Mouse (Mus musculus): Measurements from ENCODE around the gene Cfap126. TPM values are rescaled to one million over a fixed set of nuclear protein-coding genes. Genes with fewer than 3 reads are reported as not detected.
A peak's percentile ranks its signal among the peaks of the same experiment; 100 is the strongest.
"Not testable (repeated sequence)": the region's sequence is repeated elsewhere in the genome, so short reads cannot be mapped to it uniquely, and the experiment has no call there.

The Cfap126 gene
- polyA plus RNA-seq, 1 experiment from 2014 or later, result 2.5 TPM

DNA sequence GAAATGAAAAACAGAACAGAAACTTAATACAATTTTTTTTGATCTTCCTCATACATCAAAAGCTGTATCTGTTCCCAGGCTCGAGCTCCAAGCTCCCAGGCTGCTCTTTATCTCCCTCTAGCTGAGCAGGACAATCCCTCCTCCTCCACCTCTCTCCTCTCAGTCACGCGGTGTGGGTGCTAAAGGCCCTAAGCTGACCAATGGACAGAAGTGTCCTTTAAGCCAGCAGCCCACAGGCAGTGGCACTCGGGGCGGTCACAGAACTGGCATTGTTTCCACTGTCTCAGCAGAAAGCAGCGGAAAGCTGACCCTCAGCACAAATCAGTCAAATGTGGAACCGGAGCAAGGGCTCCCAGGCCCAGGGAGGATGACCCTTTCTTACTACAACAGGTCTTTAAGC, 15.5 kb downstream of the Cfap126 start:
- Histone ChIP-seq H3K4me3 (replicated peaks) (no peak overlapping the region), H3K9ac (no peak overlapping the region), H3K27ac (no peak overlapping the region; the same call in 1 of the 2 replicates), H3K27me3 (no peaks in the 10 kb centered on the region), H3K4me1 (replicated peaks) (peaks cover 16% of the 10 kb centered on the region), H3K9me3 (replicated peaks) (no peaks in the 10 kb centered on the region), H3K36me3 (peaks cover 60% of the 10 kb centered on the region), H3K4me2 (no peak overlapping the region)
- WGBS (ENCODE audit: insufficient replicate concordance), result 65% methylated on average over 7 of the region's 7 CpGs
- ATAC-seq (ENCODE audit: low read depth), result no peak
- DNase-seq, result no peak

DNA sequence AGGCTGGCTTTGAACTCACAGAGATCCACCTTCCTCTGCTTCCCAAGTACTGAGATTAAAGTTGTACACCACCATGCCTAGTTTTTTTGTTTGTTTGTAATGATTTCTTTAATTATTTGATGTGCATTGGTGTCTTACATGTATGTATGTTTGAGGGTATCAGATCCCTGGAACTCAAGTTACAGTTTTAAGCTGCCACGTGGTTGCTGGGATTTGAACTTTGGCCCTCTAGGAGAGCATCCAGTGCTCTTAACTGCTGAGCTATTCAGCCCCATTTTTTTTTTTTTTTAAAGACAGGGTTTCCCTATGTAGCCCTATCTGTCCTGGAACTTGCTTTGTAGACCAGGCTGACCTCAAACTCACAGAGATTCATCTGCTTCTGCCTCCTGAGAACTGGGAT, 17.3 kb downstream of the Cfap126 start:
- no peak for DNase-seq

GRCm38 (mm10) chr1:171135600-171135999, 21.9 kb downstream of the Cfap126 start:
- Histone ChIP-seq H3K9ac (no peak overlapping the region), H3K4me2 (no peak overlapping the region), H3K4me3 (replicated peaks) (no peak overlapping the region), H3K9me3 (replicated peaks) (no peaks in the 10 kb centered on the region), H3K27ac (peak overlapping the region; percentile 23; the same call in 1 of the 2 replicates), H3K4me1 (replicated peaks) (peaks cover 8% of the 10 kb centered on the region; the same call in 1 of the 2 replicates), H3K36me3 (peaks cover 88% of the 10 kb centered on the region), H3K27me3 (no peaks in the 10 kb centered on the region)
- ATAC-seq (ENCODE audit: low read depth), result peak; percentile 53; the same call in 1 of the 2 replicates
- WGBS (ENCODE audit: insufficient replicate concordance), result 88% methylated on average over 2 of the region's 2 CpGs
- no peak for DNase-seq

More for the DNA sequence above, 17.3 kb downstream of the Cfap126 start:
- no peak overlapping the region for H3K9ac ChIP-seq
- no peaks in the 10 kb centered on the region for H3K9me3 ChIP-seq (replicated peaks)
- 83% methylated on average over 1 of the region's 1 CpGs for WGBS (ENCODE audit: insufficient replicate concordance)
- no peak overlapping the region for H3K4me2 ChIP-seq
- H3K27me3 ChIP-seq, result no peaks in the 10 kb centered on the region
- ATAC-seq (ENCODE audit: low read depth), result no peak
- peaks cover 8% of the 10 kb centered on the region; the same call in 1 of the 2 replicates for H3K4me1 ChIP-seq (replicated peaks)
- H3K4me3 ChIP-seq (replicated peaks), result no peak overlapping the region
- peaks cover 77% of the 10 kb centered on the region for H3K36me3 ChIP-seq
- no peak overlapping the region for H3K27ac ChIP-seq

GRCm38 (mm10) chr1:171137486-171138155, 23.9 kb downstream of the Cfap126 start:
- not testable (repeated sequence) for H3K27ac ChIP-seq; H3K4me1 ChIP-seq (replicated peaks); H3K4me3 ChIP-seq (replicated peaks); ATAC-seq (ENCODE audit: low read depth); H3K9ac ChIP-seq; DNase-seq; H3K27me3 ChIP-seq; H3K4me2 ChIP-seq; H3K9me3 ChIP-seq (replicated peaks)
- H3K36me3 ChIP-seq, result peaks cover 92% of the 10 kb centered on the region
- WGBS (ENCODE audit: insufficient replicate concordance), result 89% methylated on average over 8 of the region's 8 CpGs

GRCm38 (mm10) chr1:171142981-171143380, 29.3 kb downstream of the Cfap126 start:
- H3K4me2 ChIP-seq; H3K27ac ChIP-seq; H3K4me3 ChIP-seq (replicated peaks); H3K4me1 ChIP-seq (replicated peaks); H3K27me3 ChIP-seq; H3K9me3 ChIP-seq (replicated peaks); H3K9ac ChIP-seq; DNase-seq; ATAC-seq (ENCODE audit: low read depth): not testable (repeated sequence)
- WGBS (ENCODE audit: insufficient replicate concordance), result 83% methylated on average over 11 of the region's 11 CpGs
- peaks cover 73% of the 10 kb centered on the region for H3K36me3 ChIP-seq

DNA sequence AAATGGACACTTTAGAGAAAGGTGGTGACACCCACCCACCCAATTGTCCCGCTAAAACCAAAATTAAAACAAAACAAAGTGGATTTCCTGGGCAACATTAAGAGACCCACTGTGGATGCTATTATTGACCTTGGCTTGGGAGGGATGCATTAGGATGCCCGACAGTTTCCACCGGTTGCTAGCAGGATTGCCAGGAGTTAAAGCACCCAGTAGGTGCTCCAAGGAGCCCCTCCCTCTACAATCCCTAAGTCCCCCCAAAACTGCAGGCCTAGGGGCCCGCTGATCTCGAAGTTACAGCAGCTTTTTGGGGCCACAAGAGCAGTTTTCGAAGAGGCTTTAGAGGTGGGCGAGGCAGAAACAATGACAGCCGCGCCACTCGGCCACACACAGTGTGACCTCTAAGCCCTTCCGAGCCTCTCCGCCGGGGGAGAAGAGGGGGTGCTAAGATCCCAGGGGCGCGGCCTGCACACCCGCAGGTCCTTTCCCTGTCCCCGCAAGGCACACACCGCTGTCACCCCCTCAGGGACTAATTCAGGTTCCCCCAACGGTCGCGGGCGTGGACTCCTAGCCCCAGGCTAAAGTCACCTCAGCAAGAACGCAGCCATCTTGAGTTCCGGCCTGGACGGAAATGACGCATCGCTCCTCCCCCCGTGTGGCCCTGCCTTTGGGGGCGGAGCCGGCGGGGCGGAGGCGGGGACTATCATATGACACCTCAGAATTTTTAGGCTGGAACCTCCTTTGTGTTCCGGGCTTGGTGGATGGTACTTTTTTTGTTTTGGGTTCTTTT, 36.4 kb downstream of the Cfap126 start, which contains the start of the genes Sdhc and Mpz:
TSS of gene Sdhc (minus strand) at position 630 of the 787 bp plus-strand sequence.
TSS of gene Mpz (plus strand) at position 738 of the 787 bp plus-strand sequence.
- Histone ChIP-seq H3K9me3 (replicated peaks) (no peaks in the 10 kb centered on the region), H3K36me3 (peaks cover 9% of the 10 kb centered on the region), H3K4me1 (replicated peaks) (peaks cover 30% of the 10 kb centered on the region), H3K9ac (peak within 1 kb of the TSS; percentile 89), H3K27ac (peak within 1 kb of the TSS; percentile 76), H3K4me3 (replicated peaks) (peak within 1 kb of the TSS; percentile 77), H3K4me2 (peak within 1 kb of the TSS; percentile 91), H3K27me3 (peaks cover 7% of the 10 kb centered on the region; the same call in 1 of the 2 replicates)
- DNase-seq (peak; percentile 95), ATAC-seq (ENCODE audit: low read depth) (peak; percentile 97)
- under 1% methylated on average over 34 of the region's 34 CpGs for WGBS (ENCODE audit: insufficient replicate concordance)

GRCm38 (mm10) chr1:171150838-171151391, 37.2 kb downstream of the Cfap126 start:
- Histone ChIP-seq H3K4me1 (replicated peaks) (peaks cover 30% of the 10 kb centered on the region), H3K27me3 (peaks cover 12% of the 10 kb centered on the region; the same call in 1 of the 2 replicates), H3K9ac (peak overlapping the region; percentile 65), H3K4me3 (replicated peaks) (peak overlapping the region; percentile 77), H3K36me3 (peaks cover 2% of the 10 kb centered on the region), H3K4me2 (peak overlapping the region; percentile 91), H3K9me3 (replicated peaks) (no peaks in the 10 kb centered on the region), H3K27ac (peak overlapping the region; percentile 76)
- DNase-seq, result peak; percentile 23
- ATAC-seq (ENCODE audit: low read depth), result peak; percentile 45
- 12% methylated on average over 18 of the region's 18 CpGs for WGBS (ENCODE audit: insufficient replicate concordance)

DNA sequence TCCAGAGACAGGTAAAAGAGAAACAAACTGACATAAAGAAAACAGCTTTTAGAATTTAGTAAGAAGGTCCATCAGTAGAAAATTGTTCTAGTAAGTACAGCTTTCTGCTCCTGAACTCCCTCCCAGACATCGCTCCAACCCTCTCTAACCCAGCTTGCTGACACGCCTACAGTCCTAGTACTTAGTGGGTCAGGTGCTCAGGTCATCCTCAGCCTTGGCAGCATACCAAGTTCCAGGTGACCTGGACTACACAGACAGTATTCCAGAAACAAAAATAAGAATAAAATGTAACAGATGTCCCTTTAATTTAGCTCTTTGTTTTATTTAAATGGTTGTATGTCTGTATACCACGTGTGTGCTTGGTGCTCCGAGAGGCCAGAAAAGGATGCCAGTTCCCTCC, 38.2 kb downstream of the Cfap126 start:
- no peak overlapping the region for H3K4me2 ChIP-seq
- 86% methylated on average over 4 of the region's 4 CpGs for WGBS (ENCODE audit: insufficient replicate concordance)
- H3K9me3 ChIP-seq (replicated peaks), result no peaks in the 10 kb centered on the region
- ATAC-seq (ENCODE audit: low read depth) (no peak), DNase-seq (no peak)
- H3K4me1 ChIP-seq (replicated peaks), result peaks cover 30% of the 10 kb centered on the region
- no peaks in the 10 kb centered on the region for H3K36me3 ChIP-seq
- H3K27me3 ChIP-seq, result peaks cover 20% of the 10 kb centered on the region
- no peak overlapping the region for H3K27ac ChIP-seq
- H3K4me3 ChIP-seq (replicated peaks), result no peak overlapping the region
- H3K9ac ChIP-seq, result no peak overlapping the region

DNA sequence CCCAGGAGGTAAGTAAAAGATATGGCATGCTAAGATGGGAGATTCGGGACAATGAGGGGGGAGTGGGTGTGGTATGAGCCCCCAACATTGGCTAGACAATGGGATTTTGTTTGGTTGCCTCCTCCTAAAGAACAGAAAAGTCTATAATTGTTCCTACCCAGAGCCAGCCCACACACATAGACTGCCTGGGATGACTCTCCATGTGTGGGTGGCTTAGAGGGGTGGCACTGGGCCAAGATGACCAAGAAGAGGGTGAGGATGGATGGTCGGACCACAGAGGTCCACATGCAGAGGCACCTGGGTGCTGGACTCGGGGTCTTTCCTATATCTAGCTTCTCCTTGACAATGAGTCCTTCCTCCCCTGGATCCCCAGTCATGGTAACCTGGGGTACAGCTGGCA, 42.9 kb downstream of the Cfap126 start:
- peaks cover 62% of the 10 kb centered on the region for H3K27me3 ChIP-seq
- no peak for DNase-seq
- no peaks in the 10 kb centered on the region for H3K9me3 ChIP-seq (replicated peaks)
- no peak for ATAC-seq (ENCODE audit: low read depth)
- no peak overlapping the region for H3K4me2 ChIP-seq
- no peak overlapping the region for H3K27ac ChIP-seq
- peaks cover 17% of the 10 kb centered on the region for H3K4me1 ChIP-seq (replicated peaks)
- H3K36me3 ChIP-seq, result no peaks in the 10 kb centered on the region
- H3K9ac ChIP-seq, result no peak overlapping the region
- 49% methylated on average over 3 of the region's 3 CpGs for WGBS (ENCODE audit: insufficient replicate concordance)
- H3K4me3 ChIP-seq (replicated peaks), result no peak overlapping the region

- H3K9ac ChIP-seq, result no peak overlapping the region
- peaks cover 63% of the 10 kb centered on the region for H3K27me3 ChIP-seq
- no peak overlapping the region for H3K27ac ChIP-seq
- H3K4me3 ChIP-seq (replicated peaks), result no peak overlapping the region
- ATAC-seq (ENCODE audit: low read depth), result no peak
- no peaks in the 10 kb centered on the region for H3K9me3 ChIP-seq (replicated peaks)
- no peaks in the 10 kb centered on the region for H3K36me3 ChIP-seq
- no peak overlapping the region for H3K4me2 ChIP-seq
- peaks cover 17% of the 10 kb centered on the region for H3K4me1 ChIP-seq (replicated peaks)
- no peak for DNase-seq
Measured at GRCm38 (mm10) chr1:171157965-171158364, 44.2 kb downstream of the Cfap126 start.

- peaks cover 17% of the 10 kb centered on the region for H3K4me1 ChIP-seq (replicated peaks)
- H3K9me3 ChIP-seq (replicated peaks), result no peaks in the 10 kb centered on the region
- peak overlapping the region; percentile 53 for H3K4me2 ChIP-seq
- H3K27ac ChIP-seq, result no peak overlapping the region
- H3K4me3 ChIP-seq (replicated peaks), result peak overlapping the region; percentile 26
- H3K9ac ChIP-seq, result no peak overlapping the region
- H3K27me3 ChIP-seq, result peaks cover 62% of the 10 kb centered on the region
- ATAC-seq (ENCODE audit: low read depth), result peak; percentile 47
- H3K36me3 ChIP-seq, result no peaks in the 10 kb centered on the region
- 11% methylated on average over 15 of the region's 15 CpGs for WGBS (ENCODE audit: insufficient replicate concordance)
- no peak for DNase-seq
Measured at GRCm38 (mm10) chr1:171159485-171159975, 45.8 kb downstream of the Cfap126 start.
